Mouse (Mus musculus): ENCODE measurements around the gene Tcp11x2.

Gene Tcp11x2

GRCm38 (mm10) chrX:135693633-135694032, at the start of gene Tcp11x2:
TSS of gene Tcp11x2 (minus strand) at chrX:135693790.
- no peak for DNase-seq (ENCODE audit: low spot score)

- no peak for DNase-seq (ENCODE audit: low spot score)
Measured at GRCm38 (mm10) chrX:135743056-135743355, 49.4 kb upstream of the Tcp11x2 start.

- DNase-seq (ENCODE audit: low spot score): peak; percentile 71
Measured at GRCm38 (mm10) chrX:135742304-135743055, 48.9 kb upstream of the Tcp11x2 start, which contains the start of the genes Armcx5 and Gprasp1. TSS of gene Armcx5 (plus strand) at chrX:135742733. TSS of gene Gprasp1 (plus strand) at chrX:135742733.

GRCm38 (mm10) chrX:135738730-135739520, 45.3 kb upstream of the Tcp11x2 start:
- DNase-seq (ENCODE audit: low spot score): no peak

GRCm38 (mm10) chrX:135725161-135725560, 31.6 kb upstream of the Tcp11x2 start, which contains the start of gene Tmsb15a:
TSS of gene Tmsb15a (minus strand) at chrX:135725261.
- DNase-seq (ENCODE audit: low spot score): no peak

- DNase-seq (ENCODE audit: low spot score): no peak
Measured at GRCm38 (mm10) chrX:135712845-135713244, 19.3 kb upstream of the Tcp11x2 start.

GRCm38 (mm10) chrX:135704349-135704748, 10.8 kb upstream of the Tcp11x2 start:
- DNase-seq (ENCODE audit: low spot score): no peak

- no peak for DNase-seq (ENCODE audit: low spot score)
Measured at GRCm38 (mm10) chrX:135703111-135703510, 9.5 kb upstream of the Tcp11x2 start.

- DNase-seq (ENCODE audit: low spot score): no peak
Measured at GRCm38 (mm10) chrX:135687802-135688201, 5.8 kb downstream of the Tcp11x2 start.

- DNase-seq (ENCODE audit: low spot score): no peak
Measured at GRCm38 (mm10) chrX:135681858-135682257, 11.7 kb downstream of the Tcp11x2 start.

- no peak for DNase-seq (ENCODE audit: low spot score)
Measured at GRCm38 (mm10) chrX:135652173-135652772, 41.3 kb downstream of the Tcp11x2 start.

GRCm38 (mm10) chrX:135627605-135628004, 66.0 kb downstream of the Tcp11x2 start, which contains the start of gene Prame:
TSS of gene Prame (minus strand) at chrX:135627705.
- no peak for DNase-seq (ENCODE audit: low spot score)

All from ovary, postnatal 14 days (tissue).